Mouse (Mus musculus): ENCODE measurements around the gene Hcn1.

DNA sequence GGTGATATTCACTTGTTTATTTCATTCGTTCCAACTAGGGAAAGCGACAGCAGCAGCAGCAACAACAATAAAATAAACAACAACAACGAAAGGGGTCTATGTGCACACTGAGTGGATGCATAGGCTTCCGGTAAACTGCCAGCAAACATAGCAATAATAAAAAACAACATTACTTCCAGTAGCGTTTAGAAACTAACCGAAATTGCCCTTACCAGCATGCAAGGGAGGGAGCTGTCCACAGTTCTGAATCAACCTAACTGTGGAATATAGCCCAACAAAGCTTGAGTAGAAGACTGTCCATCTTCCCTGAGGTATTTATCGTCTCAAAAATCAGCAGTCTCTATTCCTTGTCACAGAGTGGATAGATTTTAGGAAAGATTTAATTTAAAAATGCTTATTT, 2.0 kb downstream of the Hcn1 start:
- TF ChIP-seq MAX (IDR thresholded peaks at IDR 0.05; ENCODE audit: low read length) (no peak), CTCF (IDR thresholded peaks at IDR 0.05 in 2 of 3, conservative IDR thresholded peaks at IDR 0.05 in 1 of 3; ENCODE audit: control insufficient read depth in 1 of 3, insufficient read depth in 1 of 3, low read depth in 2 of 3, low read length in 3 of 3, poor library complexity in 1 of 3, severe bottlenecking in 1 of 3) (no peak), UBTF (IDR thresholded peaks at IDR 0.05; ENCODE audit: borderline replicate concordance, insufficient read depth, low read depth, low read length) (no peak), TAL1 (IDR thresholded peaks at IDR 0.05; ENCODE audit: low read length) (no peak), POLR2A (IDR thresholded peaks at IDR 0.05; ENCODE audit: control insufficient read depth in 1 of 2, insufficient read depth in 1 of 2, low read depth in 1 of 2, low read length in 2 of 2, poor library complexity in 1 of 2) (no peak), MAFK (IDR thresholded peaks at IDR 0.05; ENCODE audit: borderline replicate concordance, low read depth, low read length) (no peak), MYB (IDR thresholded peaks at IDR 0.05; ENCODE audit: low read depth, low read length) (no peak), JUND (IDR thresholded peaks at IDR 0.05; ENCODE audit: low read depth, low read length) (no peak), EP300 (IDR thresholded peaks at IDR 0.05; ENCODE audit: low read depth in 1 of 2, low read length in 2 of 2) (no peak), USF2 (IDR thresholded peaks at IDR 0.05; ENCODE audit: borderline replicate concordance in 1 of 2, insufficient read depth in 1 of 2, low read depth in 1 of 2, low read length in 2 of 2) (no peak), USF1 (IDR thresholded peaks at IDR 0.05; ENCODE audit: low read depth, low read length) (no peak), ZNF384 (IDR thresholded peaks at IDR 0.05; ENCODE audit: low read depth, low read length) (no peak), SMC3 (IDR thresholded peaks at IDR 0.05; ENCODE audit: low read depth, low read length) (no peak)
